Mouse (Mus musculus): ENCODE data around the gene Rbak. TPM values are rescaled to one million over a fixed set of nuclear protein-coding genes. Genes with fewer than 3 reads are reported as not detected.
"Not testable (repeated sequence)": the region's sequence is repeated elsewhere in the genome, so short reads cannot be mapped to it uniquely, and the experiment has no call there.

Gene Rbak
- total RNA-seq, 2 experiments from 2014 or later, result 5.9 to 6.8 TPM

- no peak for DNase-seq
- intact Hi-C loops (cut with DNase I), result no loop called here
These were observed 43.0 kb downstream of the Rbak start for GRCm38 (mm10) chr5:143137580-143137979.

GRCm38 (mm10) chr5:143135042-143135441 lies 45.5 kb downstream of the Rbak start:
- intact Hi-C loops (cut with DNase I), result no loop called here
- DNase-seq, result no peak

DNA sequence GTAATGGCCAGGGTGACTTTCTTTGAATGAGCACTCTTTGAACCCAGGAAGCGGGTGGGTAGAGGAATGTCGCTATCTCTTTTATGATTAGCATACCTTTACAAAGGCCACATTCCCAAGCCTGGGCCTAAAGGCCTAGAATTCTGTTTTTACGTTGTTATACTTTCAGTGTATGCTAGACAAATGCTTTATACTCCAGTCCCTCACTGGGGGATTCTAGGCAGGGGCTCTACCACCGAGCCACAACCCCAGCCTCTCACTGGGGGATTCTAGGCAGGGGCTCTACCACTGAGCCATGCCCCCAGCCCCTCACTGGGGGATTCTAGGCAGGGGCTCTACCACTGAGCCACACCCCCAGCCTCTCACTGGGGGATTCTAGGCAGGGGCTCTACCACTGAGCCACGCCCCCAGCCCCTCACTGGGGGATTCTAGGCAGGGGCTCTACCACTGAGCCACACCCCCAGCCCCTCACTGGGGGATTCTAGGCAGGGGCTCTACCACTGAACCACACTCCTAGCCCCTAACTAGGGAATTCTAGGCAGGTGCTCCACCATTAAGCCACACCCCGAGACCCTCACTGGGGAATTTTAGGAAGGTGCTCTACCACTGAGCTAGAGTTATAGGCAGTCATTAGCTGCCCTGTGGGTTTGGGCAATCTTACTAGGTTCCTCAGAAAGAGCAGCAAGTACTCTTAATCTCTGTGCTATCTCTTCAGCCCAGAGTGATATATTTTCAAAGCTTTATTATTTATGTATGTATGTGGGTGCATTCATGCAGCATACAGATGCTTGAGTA lies 46.2 kb downstream of the Rbak start:
- DNase-seq; intact Hi-C loops (cut with DNase I): not testable (repeated sequence)

DNA sequence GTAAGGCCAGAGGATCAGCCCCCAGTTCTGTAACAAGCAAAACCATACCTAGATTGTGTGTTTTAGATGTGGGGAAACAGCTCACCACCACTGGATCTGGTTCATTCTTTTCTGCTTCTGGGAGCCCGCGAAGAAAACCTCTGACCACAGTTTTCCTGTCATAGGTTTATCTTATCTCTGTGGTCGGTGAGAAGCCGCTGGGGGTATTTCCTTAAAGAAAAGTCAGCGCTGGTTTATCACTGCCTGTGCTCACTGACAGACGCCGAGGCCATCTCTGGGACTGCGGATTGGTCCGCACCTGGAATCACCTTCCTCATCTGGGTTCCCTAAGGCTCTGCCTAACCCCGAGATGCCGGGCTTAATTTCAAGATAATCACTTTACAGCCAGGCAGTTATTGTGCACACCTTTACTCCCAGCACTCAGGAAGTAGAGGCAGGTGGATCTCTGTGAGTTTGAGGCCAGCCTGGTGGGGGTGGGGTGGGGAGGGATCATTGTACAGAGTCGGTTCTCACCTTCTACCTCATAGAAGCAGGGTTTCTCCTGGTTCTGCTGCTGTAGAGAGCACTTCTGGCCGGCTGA lies 47.5 kb downstream of the Rbak start:
- no peak for DNase-seq
- intact Hi-C loops (cut with DNase I), result no loop called here

GRCm38 (mm10) chr5:143130342-143130741 lies 50.2 kb downstream of the Rbak start:
- DNase-seq, result no peak
- intact Hi-C loops (cut with DNase I), result no loop called here

GRCm38 (mm10) chr5:143129101-143129500 lies 51.5 kb downstream of the Rbak start:
- no peak for DNase-seq
- intact Hi-C loops (cut with DNase I), result no loop called here

GRCm38 (mm10) chr5:143127837-143128236 lies 52.7 kb downstream of the Rbak start:
- DNase-seq, result peak in 1 of 2 experiments; percentile 6
- intact Hi-C loops (cut with DNase I), result no loop called here

GRCm38 (mm10) chr5:143126908-143127307 lies 53.7 kb downstream of the Rbak start:
- no peak for DNase-seq
- intact Hi-C loops (cut with DNase I), result no loop called here

- intact Hi-C loops (cut with DNase I), result no loop called here
- no peak for DNase-seq
These were observed 54.5 kb downstream of the Rbak start for GRCm38 (mm10) chr5:143126089-143126488.

- intact Hi-C loops (cut with DNase I), result no loop called here
- DNase-seq, result no peak
These were observed 55.0 kb downstream of the Rbak start for GRCm38 (mm10) chr5:143125601-143126000.

GRCm38 (mm10) chr5:143124805-143125378 lies 55.7 kb downstream of the Rbak start:
- intact Hi-C loops (cut with DNase I), result no loop called here
- DNase-seq, result no peak

DNA sequence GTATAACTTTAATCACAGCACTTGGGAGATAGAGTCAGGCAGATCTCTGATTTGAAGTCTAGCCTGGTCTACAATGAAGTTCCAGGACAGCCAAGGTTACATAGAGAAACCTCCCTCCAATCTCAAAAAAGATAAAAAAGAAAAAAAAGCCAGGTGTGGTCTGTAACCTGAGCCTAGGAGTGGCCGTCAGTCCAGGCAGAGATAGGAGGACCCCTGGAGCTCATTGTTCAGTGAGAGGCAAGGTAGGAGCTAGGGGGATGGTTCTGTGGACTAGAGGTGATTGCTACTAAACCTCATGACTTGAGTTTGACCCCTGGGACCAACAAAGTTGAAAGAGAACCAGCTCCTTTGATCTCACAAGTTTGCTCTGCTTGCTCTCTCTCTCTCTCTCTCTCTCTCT lies 57.9 kb downstream of the Rbak start:
- intact Hi-C loops (cut with DNase I), result no loop called here

More for the DNA sequence above, 57.9 kb downstream of the Rbak start:
- DNase-seq, result no peak

Small RNA genes lying within 50 kb of the gene (microRNA-seq; reads per million reads assigned to microRNA genes)
- 0 reads per million in 2 experiments for gene Gm44405

Other genes starting within 250 kb of the Rbak start
- gene Fscn1, start 220.4 kb downstream of the Rbak start, total RNA-seq (2021), result 10 to 100 TPM; 47.3 to 68.9 TPM
- 10 to 100 TPM; 25.7 to 29.4 TPM for gene Rnf216, start 67.8 kb downstream of the Rbak start, total RNA-seq (2021)
- not detected for gene Olfr718-ps1, start 33.2 kb downstream of the Rbak start, total RNA-seq (2021)
- not detected for gene Spdye4b, start 242 bp upstream of the Rbak start, total RNA-seq (2021)
- not detected for gene Spdye4a, start 46.1 kb upstream of the Rbak start, total RNA-seq (2021)
- 10 to 100 TPM; 11.3 to 11.8 TPM for gene Zfp12, start 54.4 kb upstream of the Rbak start, total RNA-seq (2021)
- 1 to 10 TPM; 4.0 to 5.5 TPM for gene Zfp316, start 89.2 kb upstream of the Rbak start, total RNA-seq (2021)
- gene Zfp853, start 112.8 kb upstream of the Rbak start, total RNA-seq (2021), result under 1 TPM; 0.32 to 0.38 TPM
- gene E130309D02Rik, start 134.6 kb upstream of the Rbak start, total RNA-seq (2021), result 10 to 100 TPM; 15.2 to 16.6 TPM
- gene Zdhhc4, start 148.5 kb upstream of the Rbak start, total RNA-seq (2021), result 10 to 100 TPM; 31.6 to 33.0 TPM
- under 1 TPM in 1 of 2 experiments, not detected in 1; 0.12 TPM for gene Grid2ip, start 176.6 kb upstream of the Rbak start, total RNA-seq (2021)
- 10 to 100 TPM; 61.5 to 62.7 TPM for gene Kdelr2, start 223.1 kb upstream of the Rbak start, total RNA-seq (2021)

All from heart, postnatal 14 days (tissue).